Mouse (Mus musculus): Measurements from ENCODE around the gene Cd38. TPM values are rescaled to one million over a fixed set of nuclear protein-coding genes. Genes with fewer than 3 reads are reported as not detected.
"Not testable (repeated sequence)": the region's sequence is repeated elsewhere in the genome, so short reads cannot be mapped to it uniquely, and the experiment has no call there.

The Cd38 gene
- polyA plus RNA-seq, 1 experiment = 22.2 TPM

DNA sequence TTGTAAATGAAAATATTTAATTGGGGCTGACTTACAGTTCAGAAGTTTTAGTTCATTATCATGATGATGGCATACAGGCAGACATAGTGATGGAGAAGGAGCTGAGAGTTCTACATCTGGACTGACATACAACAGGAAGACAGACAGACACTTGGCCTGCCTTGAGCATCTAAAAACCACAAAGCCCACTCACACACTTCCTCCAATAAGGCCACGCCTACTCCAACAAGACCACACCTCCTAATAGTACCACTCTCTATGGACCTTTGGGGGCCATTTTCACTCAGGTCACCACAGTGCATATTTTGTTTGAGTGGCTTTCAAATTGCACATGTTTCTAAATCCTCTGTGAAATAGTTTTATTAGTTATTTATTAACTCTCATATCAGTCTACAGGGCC, 3.5 kb downstream of the Cd38 start:
- 63% methylated on average over 1 of the region's 1 CpGs for WGBS
- peaks cover 2% of the 10 kb centered on the region; the same call in 1 of the 2 replicates for H3K4me1 ChIP-seq (ENCODE audit: control insufficient read depth, insufficient read depth, low read length)
- no peak overlapping the region for H3K4me3 ChIP-seq (replicated peaks; ENCODE audit: extremely low read depth, low read depth, low read length)
- TF ChIP-seq POLR2A (IDR thresholded peaks at IDR 0.05; ENCODE audit: borderline replicate concordance, extremely low read depth, low read depth, low read length) (no peak), CTCF (IDR thresholded peaks at IDR 0.05; ENCODE audit: insufficient read depth, low read length) (no peak)
- DNase-seq = no peak

DNA sequence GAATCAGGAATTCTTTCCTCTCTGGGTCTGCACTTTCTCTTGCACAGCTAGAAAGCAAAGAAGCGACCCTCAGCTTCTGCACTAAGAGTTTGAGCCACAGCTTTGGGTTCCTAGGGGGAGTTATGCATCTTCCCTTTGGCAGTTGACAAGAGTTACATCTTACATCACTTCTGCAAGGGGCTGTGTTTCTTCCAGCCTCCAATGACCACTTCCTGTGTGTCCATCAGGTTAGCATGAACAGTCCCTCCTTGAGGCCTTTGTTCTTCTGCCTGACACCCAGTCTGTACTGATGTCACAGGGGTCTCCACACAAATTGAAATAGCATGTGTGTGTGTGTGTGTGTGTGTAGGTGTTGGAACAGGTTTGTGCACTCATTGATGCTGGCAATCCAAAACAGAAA, 4.3 kb downstream of the Cd38 start:
- 59% methylated on average over 1 of the region's 1 CpGs for WGBS
- H3K4me1 ChIP-seq (ENCODE audit: control insufficient read depth, insufficient read depth, low read length) = peaks cover 2% of the 10 kb centered on the region; the same call in 1 of the 2 replicates
- DNase-seq = no peak
- no peak for TF ChIP-seq CTCF (IDR thresholded peaks at IDR 0.05; ENCODE audit: insufficient read depth, low read length)
- TF ChIP-seq POLR2A (IDR thresholded peaks at IDR 0.05; ENCODE audit: borderline replicate concordance, extremely low read depth, low read depth, low read length) = no peak
- no peak overlapping the region for H3K4me3 ChIP-seq (replicated peaks; ENCODE audit: extremely low read depth, low read depth, low read length)

DNA sequence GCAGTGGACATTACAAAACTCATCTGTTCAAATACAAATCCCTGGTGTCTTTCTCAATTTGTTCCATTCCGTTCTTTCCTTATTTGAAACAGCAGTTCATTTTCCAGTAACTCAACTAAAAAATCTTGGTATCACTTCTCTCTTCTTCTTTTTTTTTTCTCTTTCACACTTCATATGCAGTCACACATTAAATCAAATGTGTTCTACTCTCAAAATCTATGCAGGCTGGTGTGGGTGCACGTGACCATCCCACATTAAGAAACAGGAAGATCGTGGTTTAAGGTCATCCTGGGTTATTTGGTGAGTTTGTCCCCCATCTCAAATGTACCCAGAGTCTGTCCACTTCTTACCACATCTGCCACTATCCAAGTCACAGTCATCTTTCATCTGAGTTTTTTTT, 13.7 kb downstream of the Cd38 start:
- DNase-seq = no peak
- WGBS = 72% methylated on average over 3 of the region's 3 CpGs

DNA sequence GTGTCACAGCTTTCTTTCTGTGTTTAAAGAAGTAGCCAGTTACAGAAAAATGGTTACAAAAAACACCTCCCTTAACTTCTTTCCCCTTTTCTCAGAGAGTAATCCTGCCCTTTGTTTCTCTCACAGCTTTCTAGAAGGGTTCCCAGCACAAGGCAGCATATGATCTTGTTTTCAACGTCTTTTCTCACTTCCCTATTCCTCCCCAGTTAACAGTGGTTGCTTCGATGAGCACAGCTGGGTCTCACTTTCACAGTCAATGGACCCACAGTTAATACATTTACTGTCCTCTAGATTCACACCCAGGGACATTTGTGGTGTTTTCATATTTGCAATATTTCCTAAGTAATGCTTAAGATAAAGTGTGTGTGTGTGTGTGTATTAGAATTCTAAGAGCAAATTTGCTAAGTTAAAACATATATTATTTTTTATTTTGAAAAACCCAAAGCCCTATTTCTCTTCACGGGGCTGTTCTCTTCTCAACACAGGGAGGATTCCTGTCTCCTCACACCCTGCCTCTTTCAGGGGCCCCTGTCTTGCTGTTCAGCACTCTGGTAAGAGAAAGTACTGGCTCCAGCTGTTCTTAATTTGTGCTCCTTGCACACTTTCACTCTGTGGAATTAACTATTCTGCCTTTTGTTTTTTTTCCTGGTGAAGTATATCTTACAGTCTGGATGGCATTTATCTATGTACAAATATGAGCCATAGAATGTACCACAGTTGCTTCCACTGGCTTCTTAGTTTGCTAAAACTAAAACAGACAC, 16.9 kb downstream of the Cd38 start:
- H3K4me1 ChIP-seq (ENCODE audit: control insufficient read depth, insufficient read depth, low read length) = peaks cover 5% of the 10 kb centered on the region
- H3K4me3 ChIP-seq (replicated peaks; ENCODE audit: extremely low read depth, low read depth, low read length) = no peak overlapping the region
- no peak for DNase-seq
- 33% methylated on average over 3 of the region's 3 CpGs for WGBS
- no peak for TF ChIP-seq POLR2A (IDR thresholded peaks at IDR 0.05; ENCODE audit: borderline replicate concordance, extremely low read depth, low read depth, low read length)
- no peak for TF ChIP-seq CTCF (IDR thresholded peaks at IDR 0.05; ENCODE audit: insufficient read depth, low read length)

More for the DNA sequence above, 13.7 kb downstream of the Cd38 start:
- Histone ChIP-seq H3K4me3 (replicated peaks; ENCODE audit: extremely low read depth, low read depth, low read length) (no peak overlapping the region), H3K4me1 (ENCODE audit: control insufficient read depth, insufficient read depth, low read length) (peaks cover 3% of the 10 kb centered on the region)
- no peak for TF ChIP-seq CTCF (IDR thresholded peaks at IDR 0.05; ENCODE audit: insufficient read depth, low read length)
- TF ChIP-seq POLR2A (IDR thresholded peaks at IDR 0.05; ENCODE audit: borderline replicate concordance, extremely low read depth, low read depth, low read length) = no peak

DNA sequence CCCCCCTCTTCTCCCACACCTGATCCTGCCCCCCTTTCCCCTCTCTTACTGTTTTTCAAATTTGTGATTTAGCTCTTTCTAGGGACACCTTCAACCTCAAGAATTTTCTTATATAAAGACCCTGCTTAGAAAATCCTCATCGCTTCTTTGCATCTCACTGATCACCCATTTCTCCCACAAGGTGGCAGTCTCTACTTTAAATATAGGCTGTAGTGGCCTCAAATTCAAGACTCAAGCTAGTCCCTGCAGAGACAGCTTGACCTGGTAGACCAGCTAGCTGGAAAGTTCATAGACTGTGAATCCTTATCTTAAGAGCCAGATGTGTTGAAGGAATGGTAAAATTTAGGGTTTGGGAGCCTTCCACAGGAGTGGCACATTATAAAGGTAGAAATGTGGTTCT, 24.0 kb downstream of the Cd38 start:
- TF ChIP-seq CTCF (IDR thresholded peaks at IDR 0.05; ENCODE audit: insufficient read depth, low read length) = no peak
- H3K4me1 ChIP-seq (ENCODE audit: control insufficient read depth, insufficient read depth, low read length) = peaks cover 2% of the 10 kb centered on the region; the same call in 1 of the 2 replicates
- no peak for DNase-seq
- 28% methylated on average over 1 of the region's 1 CpGs for WGBS
- no peak overlapping the region for H3K4me3 ChIP-seq (replicated peaks; ENCODE audit: extremely low read depth, low read depth, low read length)

DNA sequence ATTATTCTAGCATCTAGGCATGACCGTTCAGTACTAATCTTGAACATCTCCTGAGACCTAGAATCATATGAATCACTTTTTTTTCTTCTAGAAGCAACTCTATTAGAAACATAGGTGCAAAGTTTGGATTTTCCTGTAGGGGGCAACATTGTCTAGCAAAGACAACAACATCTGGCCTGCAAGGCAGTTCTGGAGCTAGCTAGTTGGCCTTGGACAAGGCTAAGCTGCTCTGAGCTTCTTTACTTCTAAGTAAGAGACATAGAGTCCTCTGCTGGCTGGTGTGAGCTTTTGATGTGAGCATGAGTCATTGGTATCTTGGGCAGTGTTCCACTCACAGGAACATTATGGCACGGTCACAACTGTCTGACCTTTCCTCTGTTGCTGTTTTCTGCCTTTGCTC, 25.8 kb downstream of the Cd38 start:
- no peak overlapping the region for H3K4me3 ChIP-seq (replicated peaks; ENCODE audit: extremely low read depth, low read depth, low read length)
- no peak for DNase-seq
- H3K4me1 ChIP-seq (ENCODE audit: control insufficient read depth, insufficient read depth, low read length) = peaks cover 2% of the 10 kb centered on the region; the same call in 1 of the 2 replicates
- WGBS = 63% methylated on average over 2 of the region's 2 CpGs
- TF ChIP-seq POLR2A (IDR thresholded peaks at IDR 0.05; ENCODE audit: borderline replicate concordance, extremely low read depth, low read depth, low read length) = no peak
- TF ChIP-seq CTCF (IDR thresholded peaks at IDR 0.05; ENCODE audit: insufficient read depth, low read length) = peak; percentile 29; the same call in 1 of the 2 replicates

DNA sequence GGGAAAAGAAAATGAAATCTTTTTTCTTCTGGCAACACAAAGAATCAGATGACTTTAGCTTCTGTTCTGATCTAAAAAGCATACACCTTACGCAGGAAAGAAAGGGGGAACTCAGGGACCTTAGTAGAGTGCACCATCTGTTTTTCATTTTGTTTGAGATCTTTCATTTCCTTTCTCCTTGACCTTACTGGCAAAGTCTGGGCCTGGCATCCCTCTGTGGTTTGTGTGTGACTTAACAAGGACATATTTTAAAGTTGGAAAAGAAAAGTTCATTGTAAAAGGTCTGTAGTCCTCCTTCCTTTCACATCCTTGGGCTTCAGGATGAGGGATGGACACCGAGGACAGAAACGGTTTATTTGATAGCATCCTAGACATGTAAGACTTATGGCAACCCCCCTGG, 27.6 kb downstream of the Cd38 start:
- H3K4me1 ChIP-seq (ENCODE audit: control insufficient read depth, insufficient read depth, low read length) = no peaks in the 10 kb centered on the region; the same call in 1 of the 2 replicates
- no peak overlapping the region for H3K4me3 ChIP-seq (replicated peaks; ENCODE audit: extremely low read depth, low read depth, low read length)
- TF ChIP-seq CTCF (IDR thresholded peaks at IDR 0.05; ENCODE audit: insufficient read depth, low read length) (no peak), POLR2A (IDR thresholded peaks at IDR 0.05; ENCODE audit: borderline replicate concordance, extremely low read depth, low read depth, low read length) (no peak)
- no peak for DNase-seq
- 79% methylated on average over 3 of the region's 3 CpGs for WGBS

DNA sequence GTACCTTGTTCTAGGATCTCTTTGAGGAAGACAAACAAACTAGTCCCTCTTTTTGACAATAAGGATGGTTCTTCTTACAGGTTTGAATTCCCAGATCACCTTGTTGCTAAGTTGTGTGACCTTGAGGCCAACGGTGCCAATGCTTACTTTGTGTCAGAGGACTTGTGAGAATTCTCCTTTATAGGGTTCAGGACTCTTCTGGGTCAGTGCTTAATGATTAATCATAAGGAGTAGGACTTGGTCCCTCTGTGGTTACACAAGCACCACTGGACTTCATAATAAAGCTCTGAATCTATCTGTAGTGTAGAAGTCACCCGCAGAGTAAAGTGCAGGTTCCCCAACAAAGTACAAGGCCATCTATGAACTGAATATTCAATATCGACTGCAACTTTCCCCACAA, 36.3 kb downstream of the Cd38 start:
- 80% methylated on average over 3 of the region's 3 CpGs for WGBS
- Histone ChIP-seq H3K4me3 (replicated peaks; ENCODE audit: extremely low read depth, low read depth, low read length) (no peak overlapping the region), H3K4me1 (ENCODE audit: control insufficient read depth, insufficient read depth, low read length) (no peaks in the 10 kb centered on the region)
- DNase-seq = no peak
- TF ChIP-seq POLR2A (IDR thresholded peaks at IDR 0.05; ENCODE audit: borderline replicate concordance, extremely low read depth, low read depth, low read length) = no peak
- TF ChIP-seq CTCF (IDR thresholded peaks at IDR 0.05; ENCODE audit: insufficient read depth, low read length) = no peak

DNA sequence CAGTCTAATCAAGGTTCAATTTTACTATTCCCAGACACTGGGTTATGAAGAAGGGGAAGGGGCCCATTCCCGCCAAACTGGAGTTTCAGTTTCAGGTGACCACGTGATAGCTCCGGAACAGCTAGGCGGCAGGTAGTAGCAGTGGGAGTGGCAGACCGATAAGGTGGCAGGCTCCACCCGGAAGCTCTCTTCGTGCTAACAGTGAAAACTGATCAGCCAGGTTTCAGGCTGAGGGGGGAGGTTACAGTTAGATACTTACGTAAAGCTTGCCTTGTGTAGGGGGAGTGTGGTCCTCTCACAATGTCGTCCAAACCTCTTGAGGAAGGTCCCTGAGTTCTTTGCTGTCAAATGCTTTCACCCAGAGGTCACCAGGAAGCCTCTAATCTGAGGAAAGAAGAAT, 40.9 kb downstream of the Cd38 start:
- Histone ChIP-seq H3K4me1 (ENCODE audit: control insufficient read depth, insufficient read depth, low read length) (no peaks in the 10 kb centered on the region), H3K4me3 (replicated peaks; ENCODE audit: extremely low read depth, low read depth, low read length) (no peak overlapping the region)
- TF ChIP-seq POLR2A (IDR thresholded peaks at IDR 0.05; ENCODE audit: borderline replicate concordance, extremely low read depth, low read depth, low read length) (no peak), CTCF (IDR thresholded peaks at IDR 0.05; ENCODE audit: insufficient read depth, low read length) (no peak)
- DNase-seq = no peak
- WGBS = 59% methylated on average over 9 of the region's 9 CpGs

DNA sequence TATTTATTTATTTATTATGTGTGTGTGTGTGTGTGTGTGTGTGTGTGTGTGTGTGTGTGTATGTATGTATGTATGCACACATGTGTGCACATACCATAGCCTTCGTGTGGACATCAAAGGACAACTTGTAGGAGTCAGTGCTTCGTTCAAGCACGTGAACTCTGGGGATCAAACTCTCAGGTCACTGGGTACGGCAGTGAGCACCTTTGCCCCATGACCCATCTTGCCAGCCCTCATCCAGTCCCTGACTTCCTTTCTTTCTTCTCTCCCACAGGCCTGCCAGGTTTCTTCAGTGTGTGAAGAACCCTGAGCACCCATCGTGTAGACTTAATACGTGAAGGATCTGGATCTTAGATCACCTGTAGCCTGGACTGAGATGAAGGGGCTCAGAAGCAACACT, 41.7 kb downstream of the Cd38 start:
- H3K4me3 ChIP-seq (replicated peaks; ENCODE audit: extremely low read depth, low read depth, low read length) = no peak overlapping the region
- TF ChIP-seq CTCF (IDR thresholded peaks at IDR 0.05; ENCODE audit: insufficient read depth, low read length) = no peak
- DNase-seq = no peak
- no peaks in the 10 kb centered on the region for H3K4me1 ChIP-seq (ENCODE audit: control insufficient read depth, insufficient read depth, low read length)
- WGBS = 92% methylated on average over 6 of the region's 6 CpGs

DNA sequence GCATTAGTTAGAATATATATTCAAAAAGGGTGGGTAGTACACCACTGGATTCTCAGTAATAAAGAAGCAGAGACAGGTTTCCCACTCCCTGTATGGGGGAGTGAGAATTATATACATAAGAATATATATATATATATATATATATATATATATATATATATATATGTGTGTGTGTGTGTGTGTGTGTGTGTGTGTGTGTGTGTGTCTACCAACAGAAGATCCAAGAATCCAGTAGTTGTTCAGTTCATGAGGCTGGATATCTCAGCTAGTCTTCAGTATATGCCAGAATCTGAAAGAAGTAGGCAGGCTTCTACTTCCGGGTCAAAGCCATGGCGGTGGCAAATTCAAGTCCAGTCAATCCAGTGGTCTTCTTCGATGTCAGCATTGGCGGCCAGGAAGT, 44.5 kb downstream of the Cd38 start, which contains the start of gene Gm7879:
TSS of gene Gm7879 (plus strand) at position 301 of the 400 bp plus-strand sequence.
- not testable (repeated sequence) for DNase-seq; H3K4me1 ChIP-seq (ENCODE audit: control insufficient read depth, insufficient read depth, low read length); H3K4me3 ChIP-seq (replicated peaks; ENCODE audit: extremely low read depth, low read depth, low read length)
- 87% methylated on average over 4 of the region's 4 CpGs for WGBS

Measured in lung, adult 2 months (tissue).